14 mouse cellular contexts compared by ENCODE assay signal in genomic region chr19:14591809-14592535, GRCm38 (mm10). TPM values are rescaled to one million over a fixed set of nuclear protein-coding genes. Genes with fewer than 3 reads are reported as not detected.
A peak's percentile ranks its signal among the peaks of the same experiment; 100 is the strongest.
DNase-seq lines count a peak whose midpoint lies in the region; ATAC-seq lines count a peak whose summit lies in the region.
"Had no signal": no experiment of that assay in that cellular context is flagged by ENCODE, and none has a peak within 500 bp of the region (broad histone marks: within the 10 kb centered on the region; RNA-seq: fewer than 3 reads in every experiment).

No protein-coding gene starts in this region.

- H3K4me3 ChIP-seq in embryonic facial prominence, embryonic 14.5 days (ENCODE audit: low read depth, low read length): no peak overlapping the region
- H3K4me3 ChIP-seq in hindbrain, embryonic 12.5 days: no peak overlapping the region
- peak overlapping the region; percentile 13 for H3K4me3 ChIP-seq in midbrain, embryonic 16.5 days (ENCODE audit: low read depth, low read length)
- H3K4me3 ChIP-seq: heart, embryonic 10.5 days had no signal

- no peaks in the 10 kb centered on the region for H3K9me3 ChIP-seq in embryonic facial prominence, embryonic 14.5 days (ENCODE audit: control insufficient read depth, low read length)
- H3K9me3 ChIP-seq in hindbrain, embryonic 12.5 days (replicated peaks): no peaks in the 10 kb centered on the region
- H3K9me3 ChIP-seq in midbrain, embryonic 16.5 days (replicated peaks; ENCODE audit: control insufficient read depth, low read length, poor library complexity, severe bottlenecking): no peaks in the 10 kb centered on the region
- H3K9me3 ChIP-seq: heart, embryonic 10.5 days had no signal

- 50% methylated on average over 10 of the region's 10 CpGs for WGBS in embryonic facial prominence, embryonic 14.5 days
- 63% methylated on average over 10 of the region's 10 CpGs for WGBS in hindbrain, embryonic 12.5 days
- WGBS in midbrain, embryonic 16.5 days: 45% methylated on average over 10 of the region's 10 CpGs

- 0 out of 2 replicates have a peak, but pooled peaks cover 5% of the 10 kb centered on the region for H3K36me3 ChIP-seq in embryonic facial prominence, embryonic 14.5 days (ENCODE audit: control insufficient read depth, insufficient read depth, low read length)
- no peaks in the 10 kb centered on the region for H3K36me3 ChIP-seq in hindbrain, embryonic 12.5 days
- no peaks in the 10 kb centered on the region for H3K36me3 ChIP-seq in midbrain, embryonic 16.5 days (ENCODE audit: control insufficient read depth, insufficient read depth, low read length)

- H3K27me3 ChIP-seq in embryonic facial prominence, embryonic 14.5 days (replicated peaks; ENCODE audit: control insufficient read depth, insufficient read depth, low read length): no peaks in the 10 kb centered on the region
- 0 out of 2 replicates have a peak, but pooled peaks cover 3% of the 10 kb centered on the region for H3K27me3 ChIP-seq in hindbrain, embryonic 12.5 days
- no peaks in the 10 kb centered on the region for H3K27me3 ChIP-seq in midbrain, embryonic 16.5 days (ENCODE audit: control insufficient read depth, insufficient read depth, low read depth, low read length)

- DNase-seq in embryo, embryonic 10 days (ENCODE audit: low spot score): peak; percentile 29
- no peak for DNase-seq in embryo, embryonic 10.5 days (ENCODE audit: low spot score)
- peak; percentile 68 for DNase-seq in embryonic facial prominence, embryonic 14.5 days (ENCODE audit: low spot score)
- DNase-seq in adrenal gland, adult 18-20 months (ENCODE audit: low spot score in 2 of 2): no peak
- DNase-seq in kidney, adult 18-20 months: no peak
- DNase-seq in cerebellum, adult 9-11 months: no peak
- DNase-seq: adrenal gland, postnatal 14 days; heart, postnatal 4 days; kidney, postnatal 10 days; lung, adult 18-20 months; thymus, adult 18-20 months had no signal

- H3K27ac ChIP-seq in embryonic facial prominence, embryonic 14.5 days (replicated peaks; ENCODE audit: low read depth, low read length): no peak overlapping the region
- 0 out of 2 replicates have a peak overlapping the region, but pooled peaks have one; percentile 18 for H3K27ac ChIP-seq in hindbrain, embryonic 12.5 days
- H3K27ac ChIP-seq in midbrain, embryonic 16.5 days (ENCODE audit: low read length): no peak overlapping the region
- H3K27ac ChIP-seq: heart, embryonic 10.5 days had no signal

- no peak for ATAC-seq in embryonic facial prominence, embryonic 14.5 days (ENCODE audit: low read depth)
- ATAC-seq in hindbrain, embryonic 12.5 days (ENCODE audit: low FRiP score): peak; percentile 46
- ATAC-seq in midbrain, embryonic 16.5 days: no peak

- H3K4me2 ChIP-seq in embryonic facial prominence, embryonic 14.5 days (ENCODE audit: low read depth, low read length): peak overlapping the region; percentile 11; the same call in 1 of the 2 replicates
- peak overlapping the region; percentile 60 for H3K4me2 ChIP-seq in hindbrain, embryonic 12.5 days (replicated peaks)
- H3K4me2 ChIP-seq in midbrain, embryonic 16.5 days (ENCODE audit: low read length): peak overlapping the region; percentile 45

- H3K9ac ChIP-seq in embryonic facial prominence, embryonic 14.5 days (ENCODE audit: low read depth, low read length): no peak overlapping the region
- no peak overlapping the region for H3K9ac ChIP-seq in hindbrain, embryonic 12.5 days
- H3K9ac ChIP-seq in midbrain, embryonic 16.5 days (ENCODE audit: low read depth, low read length): no peak overlapping the region

- H3K4me1 ChIP-seq in embryonic facial prominence, embryonic 14.5 days (ENCODE audit: control insufficient read depth, insufficient read depth, low read length): peaks cover 32% of the 10 kb centered on the region
- peaks cover 44% of the 10 kb centered on the region for H3K4me1 ChIP-seq in hindbrain, embryonic 12.5 days
- peaks cover 50% of the 10 kb centered on the region for H3K4me1 ChIP-seq in midbrain, embryonic 16.5 days (ENCODE audit: control insufficient read depth, insufficient read depth, low read length)

RNA-seq across cellular contexts. Expression of gene Tle4, which starts 5.9 kb away (rescaled TPM):
- 14.3 and 15.8 TPM in 2 replicates for polyA plus RNA-seq in embryonic facial prominence, embryonic 14.5 days (2014; fragmentation: Nextera tagmentation; extraction: Ambion mirVana)
- polyA plus RNA-seq in hindbrain, embryonic 12.5 days (2016; fragmentation: Nextera tagmentation; extraction: Ambion mirVana): 37.7 and 40.2 TPM in 2 replicates
- polyA plus RNA-seq in midbrain, embryonic 16.5 days (2015; fragmentation: Nextera tagmentation; extraction: Ambion mirVana): 26.7 and 30.8 TPM in 2 replicates
- total RNA-seq in adrenal gland, adult 18-20 months (2021): 10 to 100 TPM in 1 of 2 experiments, 1 to 10 TPM in 1; 8.8 to 11.0 TPM

Comparison
In these comparisons a context has a peak if more than half of its experiments do, and no peak if none do; other contexts are left out.
1. DNase-seq: peak in embryo, embryonic 10 days (single experiment) and embryonic facial prominence, embryonic 14.5 days (single experiment); none in embryo, embryonic 10.5 days (single experiment), adrenal gland, adult 18-20 months (0 of 2), kidney, adult 18-20 months (single experiment) and cerebellum, adult 9-11 months (single experiment).
2. Peak in every context shown above with its lines, with median percentiles within 50 percentile points of each other: H3K4me2 ChIP-seq.